In genomic region chr1:190230866-190231265, GRCm38 (mm10) we compare ENCODE assay signal across 18 mouse cellular contexts.
"Had no signal": no experiment of that assay in that cellular context is flagged by ENCODE, and none has a peak within 500 bp of the region (broad histone marks: within the 10 kb centered on the region; RNA-seq: fewer than 3 reads in every experiment).

No protein-coding gene starts in this region.

- ATAC-seq: liver, postnatal 0 days; lung, postnatal 0 days; midbrain, embryonic 13.5 days; midbrain, embryonic 15.5 days had no signal

- H3K36me3 ChIP-seq: liver, embryonic 13.5 days; liver, embryonic 15.5 days; midbrain, embryonic 13.5 days; midbrain, embryonic 15.5 days; neural tube, embryonic 12.5 days; stomach, embryonic 15.5 days had no signal

- H3K4me1 ChIP-seq: liver, embryonic 13.5 days; liver, embryonic 15.5 days; megakaryocyte, embryonic 14.5 days; midbrain, embryonic 13.5 days; midbrain, embryonic 15.5 days; neural tube, embryonic 12.5 days; stomach, embryonic 15.5 days had no signal

- H3K4me2 ChIP-seq: liver, embryonic 13.5 days; liver, embryonic 15.5 days; midbrain, embryonic 11.5 days; midbrain, embryonic 13.5 days; midbrain, embryonic 15.5 days; neural tube, embryonic 12.5 days; stomach, embryonic 15.5 days had no signal

- DNase-seq: liver, embryonic 13.5 days; liver, postnatal 0 days; lung, adult 2 months; lung, postnatal 36 days; right cerebral cortex, postnatal 14 days; thymus, adult 2 months; thymus, postnatal 25 days; thymus, postnatal 4 days had no signal

- H3K27ac ChIP-seq: liver, embryonic 13.5 days; liver, embryonic 15.5 days; macrophage; midbrain, embryonic 13.5 days; midbrain, embryonic 15.5 days; neural tube, embryonic 12.5 days; stomach, embryonic 15.5 days; stomach, postnatal 0 days had no signal

- H3K9me3 ChIP-seq: liver, embryonic 13.5 days; liver, embryonic 15.5 days; midbrain, embryonic 15.5 days; stomach, embryonic 15.5 days had no signal

- H3K4me3 ChIP-seq: liver, embryonic 13.5 days; liver, embryonic 15.5 days; megakaryocyte, embryonic 14.5 days; midbrain, embryonic 13.5 days; midbrain, embryonic 15.5 days; neural tube, embryonic 12.5 days; stomach, embryonic 15.5 days had no signal

- H3K9ac ChIP-seq: liver, embryonic 13.5 days; liver, embryonic 15.5 days; liver, postnatal 0 days; midbrain, embryonic 13.5 days; midbrain, embryonic 15.5 days; neural tube, embryonic 12.5 days; stomach, embryonic 15.5 days had no signal

- H3K27me3 ChIP-seq: liver, embryonic 13.5 days; liver, embryonic 15.5 days; megakaryocyte, embryonic 14.5 days; midbrain, embryonic 13.5 days; midbrain, embryonic 15.5 days; neural tube, embryonic 12.5 days; stomach, embryonic 15.5 days had no signal
